Mouse (Mus musculus): Measurements from ENCODE around the gene Kif14. TPM values are rescaled to one million over a fixed set of nuclear protein-coding genes. Genes with fewer than 3 reads are reported as not detected.
A peak's percentile ranks its signal among the peaks of the same experiment; 100 is the strongest.
"Not testable (repeated sequence)": the region's sequence is repeated elsewhere in the genome, so short reads cannot be mapped to it uniquely, and the experiment has no call there.

Kif14 gene
- polyA plus RNA-seq, 1 experiment: 14.6 TPM

DNA sequence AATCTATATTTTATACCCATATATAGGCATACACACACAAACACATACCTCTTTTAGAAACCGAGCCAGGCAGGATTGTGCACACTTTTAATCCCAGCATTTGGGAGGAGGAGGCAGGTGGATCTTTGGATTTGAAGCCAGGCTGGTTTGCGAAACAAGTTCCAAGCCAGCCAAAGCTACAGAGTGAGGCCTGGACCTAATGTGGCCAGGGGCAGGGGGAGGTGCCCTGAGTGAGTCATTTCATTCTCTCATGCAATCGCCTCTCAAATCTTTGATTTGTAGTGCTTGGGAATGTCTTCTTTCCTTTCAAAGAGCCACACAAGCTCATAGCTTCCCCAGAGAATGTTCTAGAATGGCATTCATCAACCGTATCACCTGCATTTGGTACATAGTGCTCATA is 3.3 kb downstream of the Kif14 start:
- peaks cover 5% of the 10 kb centered on the region for H3K4me1 ChIP-seq (ENCODE audit: control insufficient read depth, insufficient read depth, low read length)
- peak overlapping the region; percentile 48; the same call in 1 of the 2 replicates for H3K27ac ChIP-seq (ENCODE audit: insufficient read depth, low read length)
- H3K4me3 ChIP-seq (ENCODE audit: insufficient read depth, low read length): no peak overlapping the region
- no peak for TF ChIP-seq POLR2A (IDR thresholded peaks at IDR 0.05; ENCODE audit: low read depth, low read length)
- no peak for TF ChIP-seq CTCF (IDR thresholded peaks at IDR 0.05; ENCODE audit: borderline replicate concordance, insufficient read depth, low read length)

DNA sequence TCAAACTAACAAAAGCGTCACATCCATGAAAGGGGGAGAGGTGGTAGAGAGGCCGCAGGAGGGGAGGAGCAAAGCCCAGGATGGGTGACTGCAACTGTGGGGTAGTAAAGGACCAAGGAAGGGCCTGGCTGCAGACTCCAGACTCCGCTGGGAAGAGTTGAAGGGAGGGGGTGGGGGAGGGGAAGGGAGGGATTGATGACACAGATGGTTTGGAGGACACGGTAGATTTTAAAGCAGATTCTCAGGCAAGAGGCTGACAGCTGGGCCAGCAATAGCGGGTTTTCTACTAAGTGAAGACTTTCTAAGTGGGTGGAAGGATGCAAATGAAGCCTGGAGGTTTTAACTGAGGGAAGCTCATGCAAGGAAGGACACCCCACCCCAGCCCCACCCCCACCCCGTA is 4.3 kb downstream of the Kif14 start:
- Histone ChIP-seq H3K4me3 (ENCODE audit: insufficient read depth, low read length) (no peak overlapping the region), H3K27ac (ENCODE audit: insufficient read depth, low read length) (no peak overlapping the region), H3K4me1 (ENCODE audit: control insufficient read depth, insufficient read depth, low read length) (peaks cover 5% of the 10 kb centered on the region)
- TF ChIP-seq CTCF (IDR thresholded peaks at IDR 0.05; ENCODE audit: borderline replicate concordance, insufficient read depth, low read length) (no peak), POLR2A (IDR thresholded peaks at IDR 0.05; ENCODE audit: low read depth, low read length) (no peak)

DNA sequence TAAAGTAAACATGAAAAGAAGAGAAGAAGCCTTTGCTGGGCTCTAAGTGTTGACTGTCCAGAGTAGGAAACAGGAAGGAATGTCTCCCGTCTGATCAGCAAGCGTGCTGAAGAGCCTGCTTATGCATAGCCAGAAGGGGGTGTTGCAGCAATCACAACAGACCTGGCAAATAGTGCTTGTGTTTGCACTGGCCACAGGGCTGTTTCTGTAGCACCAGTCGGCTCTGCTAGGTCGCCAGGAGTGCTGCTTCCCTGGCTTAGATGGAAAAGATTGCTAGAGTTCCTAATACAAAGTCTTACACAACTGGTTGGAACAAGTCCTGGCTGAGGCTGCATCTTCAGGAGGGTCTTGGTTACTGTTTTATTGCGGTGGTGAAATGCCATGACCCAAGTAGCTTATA is 25.5 kb downstream of the Kif14 start:
- no peak for TF ChIP-seq CTCF (IDR thresholded peaks at IDR 0.05; ENCODE audit: borderline replicate concordance, insufficient read depth, low read length)
- no peak for TF ChIP-seq POLR2A (IDR thresholded peaks at IDR 0.05; ENCODE audit: low read depth, low read length)
- no peak overlapping the region for H3K4me3 ChIP-seq (ENCODE audit: insufficient read depth, low read length)
- no peaks in the 10 kb centered on the region for H3K4me1 ChIP-seq (ENCODE audit: control insufficient read depth, insufficient read depth, low read length)
- no peak overlapping the region for H3K27ac ChIP-seq (ENCODE audit: insufficient read depth, low read length)

DNA sequence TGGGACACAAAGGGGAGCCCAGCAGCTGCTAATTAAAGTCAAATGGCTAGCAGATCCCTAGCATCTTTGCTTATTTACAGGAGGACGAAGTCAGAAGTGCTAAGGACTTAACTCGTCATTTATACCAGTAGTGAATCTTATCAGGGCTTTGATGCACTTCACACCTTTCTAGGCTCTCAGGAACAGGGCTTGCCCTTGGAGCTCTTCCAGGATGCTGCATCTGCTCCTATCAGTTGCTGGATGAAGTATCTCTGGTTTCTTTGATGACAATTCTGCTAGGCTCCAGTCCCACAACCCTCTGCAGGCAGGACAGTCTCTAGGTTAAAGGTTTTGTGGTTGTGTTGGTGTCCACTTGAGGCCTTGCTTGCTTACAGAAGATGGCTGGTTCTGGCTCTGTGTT is 26.1 kb downstream of the Kif14 start:
- no peak overlapping the region for H3K4me3 ChIP-seq (ENCODE audit: insufficient read depth, low read length)
- TF ChIP-seq CTCF (IDR thresholded peaks at IDR 0.05; ENCODE audit: borderline replicate concordance, insufficient read depth, low read length): no peak
- no peak for TF ChIP-seq POLR2A (IDR thresholded peaks at IDR 0.05; ENCODE audit: low read depth, low read length)
- H3K27ac ChIP-seq (ENCODE audit: insufficient read depth, low read length): no peak overlapping the region
- H3K4me1 ChIP-seq (ENCODE audit: control insufficient read depth, insufficient read depth, low read length): no peaks in the 10 kb centered on the region

DNA sequence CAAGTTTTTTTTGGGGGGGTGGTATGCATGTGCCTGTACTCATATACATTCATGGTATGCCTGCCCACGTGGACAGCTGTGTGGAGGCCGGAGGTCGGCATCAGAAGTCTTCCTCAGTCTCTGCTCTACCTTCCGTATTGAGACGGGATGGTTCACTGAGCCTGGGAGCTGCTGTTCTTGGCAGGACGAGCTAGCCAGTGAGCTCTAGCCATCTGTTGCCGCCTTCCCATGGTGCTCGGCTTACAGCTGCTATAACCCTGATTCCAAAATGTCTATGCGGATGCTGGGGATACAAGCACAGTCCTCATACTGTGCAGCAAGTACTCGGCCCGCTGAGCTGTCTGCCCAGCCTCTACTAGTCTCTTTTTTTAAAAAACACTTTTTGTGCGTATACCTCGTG is 33.2 kb downstream of the Kif14 start:
- Histone ChIP-seq H3K27ac (ENCODE audit: insufficient read depth, low read length) (no peak overlapping the region), H3K4me1 (ENCODE audit: control insufficient read depth, insufficient read depth, low read length) (no peaks in the 10 kb centered on the region), H3K4me3 (ENCODE audit: insufficient read depth, low read length) (no peak overlapping the region)
- TF ChIP-seq CTCF (IDR thresholded peaks at IDR 0.05; ENCODE audit: borderline replicate concordance, insufficient read depth, low read length): no peak
- no peak for TF ChIP-seq POLR2A (IDR thresholded peaks at IDR 0.05; ENCODE audit: low read depth, low read length)

DNA sequence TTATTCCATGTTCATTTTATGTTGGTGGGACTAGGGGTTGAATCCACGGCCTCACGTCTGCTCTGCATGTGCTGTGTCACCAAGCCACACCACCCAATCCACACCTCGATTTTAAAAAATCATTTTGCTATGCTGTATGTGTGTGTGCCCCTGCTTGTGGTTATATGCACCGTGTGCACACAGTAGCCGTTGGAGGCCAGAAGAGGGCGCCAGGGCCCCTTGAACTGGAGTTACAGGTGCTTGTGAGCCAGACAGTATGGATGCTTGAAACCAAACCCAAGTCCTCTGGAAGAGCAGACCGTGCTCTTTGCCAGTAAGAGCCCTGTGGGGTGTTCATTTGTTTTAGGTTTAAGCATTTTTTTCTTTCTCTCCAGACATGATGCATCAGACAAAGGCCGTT is 36.8 kb downstream of the Kif14 start:
- H3K4me1 ChIP-seq (ENCODE audit: control insufficient read depth, insufficient read depth, low read length): no peaks in the 10 kb centered on the region
- H3K4me3 ChIP-seq (ENCODE audit: insufficient read depth, low read length): no peak overlapping the region
- TF ChIP-seq CTCF (IDR thresholded peaks at IDR 0.05; ENCODE audit: borderline replicate concordance, insufficient read depth, low read length): no peak
- no peak for TF ChIP-seq POLR2A (IDR thresholded peaks at IDR 0.05; ENCODE audit: low read depth, low read length)
- H3K27ac ChIP-seq (ENCODE audit: insufficient read depth, low read length): no peak overlapping the region

DNA sequence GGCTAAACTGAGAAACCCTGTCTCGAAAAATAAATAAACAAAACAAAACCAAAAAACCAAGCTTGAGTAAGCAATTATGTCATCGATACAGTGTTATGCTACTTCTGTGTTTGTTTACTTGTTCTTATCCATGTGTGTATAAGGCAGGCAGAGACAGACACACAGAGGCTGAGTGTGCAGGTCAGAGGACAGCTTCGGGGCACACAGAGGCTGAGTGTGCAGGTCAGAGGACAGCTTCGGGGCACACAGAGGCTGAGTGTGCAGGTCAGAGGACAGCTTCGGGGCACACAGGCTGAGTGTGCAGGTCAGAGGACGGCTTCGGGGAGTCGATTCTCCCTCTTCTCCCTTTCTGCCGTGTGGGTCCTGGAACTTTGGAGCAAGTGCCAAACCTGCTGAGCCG is 40.1 kb downstream of the Kif14 start:
- H3K27ac ChIP-seq (ENCODE audit: insufficient read depth, low read length); H3K4me3 ChIP-seq (ENCODE audit: insufficient read depth, low read length); H3K4me1 ChIP-seq (ENCODE audit: control insufficient read depth, insufficient read depth, low read length): not testable (repeated sequence)

DNA sequence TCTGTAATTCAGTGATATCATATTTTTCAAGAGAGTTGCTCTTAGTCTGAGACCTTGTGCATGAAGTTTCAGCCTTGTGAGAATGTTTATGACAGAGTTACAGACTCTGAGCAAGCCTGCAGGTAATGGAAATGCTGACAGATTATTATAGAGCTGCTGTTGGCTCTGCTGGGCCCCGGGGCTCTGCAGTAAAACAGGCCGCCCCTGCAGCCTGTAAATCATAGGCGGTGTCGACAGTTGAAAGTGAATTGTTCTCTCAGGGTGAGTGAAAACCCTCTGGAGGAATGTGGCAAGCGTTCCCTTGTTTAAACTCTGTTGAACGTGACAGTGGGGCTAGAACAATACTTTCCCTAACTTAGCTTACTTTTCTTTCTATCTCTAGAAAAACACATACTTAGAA is 46.2 kb downstream of the Kif14 start:
- H3K4me1 ChIP-seq (ENCODE audit: control insufficient read depth, insufficient read depth, low read length): no peaks in the 10 kb centered on the region
- no peak overlapping the region for H3K27ac ChIP-seq (ENCODE audit: insufficient read depth, low read length)
- H3K4me3 ChIP-seq (ENCODE audit: insufficient read depth, low read length): no peak overlapping the region
- TF ChIP-seq POLR2A (IDR thresholded peaks at IDR 0.05; ENCODE audit: low read depth, low read length): no peak
- no peak for TF ChIP-seq CTCF (IDR thresholded peaks at IDR 0.05; ENCODE audit: borderline replicate concordance, insufficient read depth, low read length)

DNA sequence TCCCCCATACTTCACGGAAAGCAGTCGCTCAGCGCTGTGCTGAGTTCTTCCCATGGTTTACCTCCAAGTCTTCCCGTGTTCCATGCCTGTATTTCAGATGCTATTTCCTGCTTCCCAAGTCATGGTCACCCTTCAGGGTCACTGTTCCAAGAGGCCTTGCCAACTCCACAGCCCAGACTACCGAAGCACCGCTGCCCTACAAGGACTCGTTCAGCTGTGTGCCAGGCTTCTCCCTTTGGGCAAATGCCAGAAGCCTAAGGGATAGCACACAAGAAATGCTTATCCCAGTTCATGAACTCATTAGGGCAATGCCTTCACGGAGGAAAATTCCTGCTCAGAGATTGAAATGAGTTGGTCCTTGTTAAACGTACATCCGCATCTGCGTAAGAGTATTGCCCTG is 47.0 kb downstream of the Kif14 start:
- TF ChIP-seq POLR2A (IDR thresholded peaks at IDR 0.05; ENCODE audit: low read depth, low read length) (no peak), CTCF (IDR thresholded peaks at IDR 0.05; ENCODE audit: borderline replicate concordance, insufficient read depth, low read length) (no peak)
- H3K4me1 ChIP-seq (ENCODE audit: control insufficient read depth, insufficient read depth, low read length): no peaks in the 10 kb centered on the region
- no peak overlapping the region for H3K4me3 ChIP-seq (ENCODE audit: insufficient read depth, low read length)
- H3K27ac ChIP-seq (ENCODE audit: insufficient read depth, low read length): no peak overlapping the region

DNA sequence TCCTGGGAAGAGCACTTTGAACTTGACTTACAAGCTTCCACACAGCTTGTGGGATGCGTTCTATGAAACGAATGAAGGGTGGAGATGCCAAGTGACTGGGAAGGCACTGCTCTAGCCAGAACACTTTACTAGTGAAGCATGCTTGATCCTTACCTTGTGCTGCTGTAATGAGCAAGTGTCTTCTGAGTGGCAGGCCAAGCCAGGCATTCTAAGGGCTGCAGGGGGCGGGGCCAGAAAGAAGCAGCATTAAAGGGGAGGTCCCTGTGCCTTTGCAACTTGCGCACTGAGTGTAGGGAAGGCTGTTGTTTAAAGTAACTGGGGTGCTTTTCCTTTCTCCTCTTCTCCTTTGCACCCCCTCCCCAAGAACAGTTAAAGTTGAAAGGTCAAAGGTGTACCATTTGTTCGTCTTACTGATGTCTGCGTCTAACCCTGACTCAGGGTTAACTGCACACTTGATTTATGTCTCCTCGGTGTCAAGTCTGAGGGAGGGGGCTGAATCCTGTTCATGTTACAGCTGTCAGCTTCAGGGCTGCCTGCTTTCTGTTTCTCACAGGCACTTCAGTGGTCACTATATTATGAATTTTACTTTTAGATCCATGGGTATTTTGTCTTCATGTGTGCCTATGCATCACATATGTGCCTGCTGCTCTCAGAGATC is 52.7 kb downstream of the Kif14 start:
- no peak overlapping the region for H3K4me3 ChIP-seq (ENCODE audit: insufficient read depth, low read length)
- H3K4me1 ChIP-seq (ENCODE audit: control insufficient read depth, insufficient read depth, low read length): no peaks in the 10 kb centered on the region
- H3K27ac ChIP-seq (ENCODE audit: insufficient read depth, low read length): no peak overlapping the region
- TF ChIP-seq POLR2A (IDR thresholded peaks at IDR 0.05; ENCODE audit: low read depth, low read length) (no peak), CTCF (IDR thresholded peaks at IDR 0.05; ENCODE audit: borderline replicate concordance, insufficient read depth, low read length) (no peak)
